Mouse (Mus musculus): ENCODE measurements around the gene Fan1. TPM values are rescaled to one million over a fixed set of nuclear protein-coding genes. Genes with fewer than 3 reads are reported as not detected.

Fan1 gene
- polyA plus RNA-seq, 1 experiment, result 0.04 TPM

- H3K4me1 ChIP-seq (ENCODE audit: control insufficient read depth), result peaks cover 16% of the 10 kb centered on the region
- peaks cover 46% of the 10 kb centered on the region for H3K36me3 ChIP-seq (ENCODE audit: control insufficient read depth)
- TF ChIP-seq TAL1 (IDR thresholded peaks at IDR 0.05; ENCODE audit: low read length) (no peak), GATA1 (IDR thresholded peaks at IDR 0.05; ENCODE audit: low read length) (no peak)
- H3K27me3 ChIP-seq (ENCODE audit: control insufficient read depth), result no peaks in the 10 kb centered on the region
- H3K4me3 ChIP-seq (replicated peaks), result no peak overlapping the region
- H3K9me3 ChIP-seq (ENCODE audit: control insufficient read depth, low read length), result no peaks in the 10 kb centered on the region
Observed at GRCm38 (mm10) chr7:64371940-64372878, 1.7 kb downstream of the Fan1 start.

GRCm38 (mm10) chr7:64369841-64370240 is 4.1 kb downstream of the Fan1 start:
- TF ChIP-seq TAL1 (IDR thresholded peaks at IDR 0.05; ENCODE audit: low read length), result no peak
- no peak for TF ChIP-seq GATA1 (IDR thresholded peaks at IDR 0.05; ENCODE audit: low read length)
- H3K27me3 ChIP-seq (ENCODE audit: control insufficient read depth), result no peaks in the 10 kb centered on the region
- peaks cover 16% of the 10 kb centered on the region for H3K4me1 ChIP-seq (ENCODE audit: control insufficient read depth)
- no peaks in the 10 kb centered on the region for H3K9me3 ChIP-seq (ENCODE audit: control insufficient read depth, low read length)
- peaks cover 40% of the 10 kb centered on the region for H3K36me3 ChIP-seq (ENCODE audit: control insufficient read depth)
- H3K4me3 ChIP-seq (replicated peaks), result no peak overlapping the region

- H3K36me3 ChIP-seq (ENCODE audit: control insufficient read depth), result peaks cover 72% of the 10 kb centered on the region
- TF ChIP-seq TAL1 (IDR thresholded peaks at IDR 0.05; ENCODE audit: low read length) (no peak), GATA1 (IDR thresholded peaks at IDR 0.05; ENCODE audit: low read length) (no peak)
Observed at GRCm38 (mm10) chr7:64365863-64366262, 8.0 kb downstream of the Fan1 start.

DNA sequence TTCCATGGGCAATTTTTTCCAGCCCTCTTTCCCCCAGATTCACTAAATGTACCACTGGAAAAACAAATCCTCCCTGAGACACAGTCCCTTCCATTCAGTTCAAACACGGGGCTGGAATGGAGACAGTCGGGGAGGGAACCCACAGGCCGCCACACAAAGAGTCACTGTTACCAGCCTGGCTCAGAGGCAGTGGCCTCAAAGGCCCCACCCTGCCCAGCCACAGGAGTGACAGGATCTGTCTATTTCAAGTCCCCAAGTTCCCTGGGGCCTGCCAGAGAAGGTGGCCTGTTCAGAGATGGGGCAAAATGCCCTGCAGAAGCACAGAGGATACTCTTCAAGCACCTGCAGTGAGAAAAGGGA is 13.3 kb downstream of the Fan1 start:
- peaks cover 67% of the 10 kb centered on the region for H3K36me3 ChIP-seq (ENCODE audit: control insufficient read depth)
- peaks cover 6% of the 10 kb centered on the region for H3K4me1 ChIP-seq (ENCODE audit: control insufficient read depth)
- no peaks in the 10 kb centered on the region for H3K9me3 ChIP-seq (ENCODE audit: control insufficient read depth, low read length)
- no peaks in the 10 kb centered on the region for H3K27me3 ChIP-seq (ENCODE audit: control insufficient read depth)
- TF ChIP-seq GATA1 (IDR thresholded peaks at IDR 0.05; ENCODE audit: low read length) (no peak), TAL1 (IDR thresholded peaks at IDR 0.05; ENCODE audit: low read length) (no peak)
- H3K4me3 ChIP-seq (replicated peaks), result no peak overlapping the region

More at GRCm38 (mm10) chr7:64365863-64366262, 8.0 kb downstream of the Fan1 start:
- H3K4me3 ChIP-seq (replicated peaks), result no peak overlapping the region
- H3K27me3 ChIP-seq (ENCODE audit: control insufficient read depth), result no peaks in the 10 kb centered on the region
- no peaks in the 10 kb centered on the region for H3K4me1 ChIP-seq (ENCODE audit: control insufficient read depth)
- no peaks in the 10 kb centered on the region for H3K9me3 ChIP-seq (ENCODE audit: control insufficient read depth, low read length)

- H3K27me3 ChIP-seq (ENCODE audit: control insufficient read depth), result no peaks in the 10 kb centered on the region
- peaks cover 6% of the 10 kb centered on the region for H3K4me1 ChIP-seq (ENCODE audit: control insufficient read depth)
- no peaks in the 10 kb centered on the region for H3K9me3 ChIP-seq (ENCODE audit: control insufficient read depth, low read length)
- peaks cover 64% of the 10 kb centered on the region for H3K36me3 ChIP-seq (ENCODE audit: control insufficient read depth)
- no peak overlapping the region for H3K4me3 ChIP-seq (replicated peaks)
- no peak for TF ChIP-seq GATA1 (IDR thresholded peaks at IDR 0.05; ENCODE audit: low read length)
- TF ChIP-seq TAL1 (IDR thresholded peaks at IDR 0.05; ENCODE audit: low read length), result no peak
Observed at GRCm38 (mm10) chr7:64359943-64360585, 13.8 kb downstream of the Fan1 start.

GRCm38 (mm10) chr7:64358666-64359065 is 15.2 kb downstream of the Fan1 start:
- no peak overlapping the region for H3K4me3 ChIP-seq (replicated peaks)
- H3K9me3 ChIP-seq (ENCODE audit: control insufficient read depth, low read length), result no peaks in the 10 kb centered on the region
- H3K4me1 ChIP-seq (ENCODE audit: control insufficient read depth), result peaks cover 6% of the 10 kb centered on the region
- no peaks in the 10 kb centered on the region for H3K27me3 ChIP-seq (ENCODE audit: control insufficient read depth)
- peaks cover 54% of the 10 kb centered on the region for H3K36me3 ChIP-seq (ENCODE audit: control insufficient read depth)
- TF ChIP-seq TAL1 (IDR thresholded peaks at IDR 0.05; ENCODE audit: low read length) (no peak), GATA1 (IDR thresholded peaks at IDR 0.05; ENCODE audit: low read length) (no peak)

GRCm38 (mm10) chr7:64357405-64357804 is 16.5 kb downstream of the Fan1 start:
- Histone ChIP-seq H3K4me1 (ENCODE audit: control insufficient read depth) (peaks cover 6% of the 10 kb centered on the region), H3K4me3 (replicated peaks) (no peak overlapping the region), H3K36me3 (ENCODE audit: control insufficient read depth) (peaks cover 54% of the 10 kb centered on the region), H3K27me3 (ENCODE audit: control insufficient read depth) (no peaks in the 10 kb centered on the region), H3K9me3 (ENCODE audit: control insufficient read depth, low read length) (no peaks in the 10 kb centered on the region)
- TF ChIP-seq TAL1 (IDR thresholded peaks at IDR 0.05; ENCODE audit: low read length) (no peak), GATA1 (IDR thresholded peaks at IDR 0.05; ENCODE audit: low read length) (no peak)

DNA sequence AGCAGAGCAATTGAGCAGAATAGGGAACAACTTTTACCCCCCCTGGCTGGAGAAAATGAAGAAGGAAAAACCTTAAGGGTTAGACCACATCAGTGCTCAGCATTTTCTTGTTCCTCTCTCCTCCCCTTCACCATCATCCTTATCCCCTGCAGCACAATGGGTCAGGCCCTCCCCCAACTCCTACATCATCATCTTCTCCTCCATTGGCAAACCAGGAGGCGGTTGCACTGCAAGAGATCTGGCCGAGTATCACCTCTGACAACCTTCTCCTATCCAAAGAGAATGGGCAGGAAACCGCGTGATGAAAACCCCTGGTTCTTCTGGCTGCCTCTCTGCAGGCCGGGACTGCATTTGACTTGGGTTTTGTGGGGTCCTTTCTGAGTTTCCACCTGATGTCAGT is 17.2 kb downstream of the Fan1 start:
- Histone ChIP-seq H3K4me3 (replicated peaks) (no peak overlapping the region), H3K4me1 (ENCODE audit: control insufficient read depth) (peaks cover 6% of the 10 kb centered on the region), H3K9me3 (ENCODE audit: control insufficient read depth, low read length) (no peaks in the 10 kb centered on the region), H3K27me3 (ENCODE audit: control insufficient read depth) (no peaks in the 10 kb centered on the region), H3K36me3 (ENCODE audit: control insufficient read depth) (peaks cover 50% of the 10 kb centered on the region)
- TF ChIP-seq TAL1 (IDR thresholded peaks at IDR 0.05; ENCODE audit: low read length) (no peak), GATA1 (IDR thresholded peaks at IDR 0.05; ENCODE audit: low read length) (no peak)

DNA sequence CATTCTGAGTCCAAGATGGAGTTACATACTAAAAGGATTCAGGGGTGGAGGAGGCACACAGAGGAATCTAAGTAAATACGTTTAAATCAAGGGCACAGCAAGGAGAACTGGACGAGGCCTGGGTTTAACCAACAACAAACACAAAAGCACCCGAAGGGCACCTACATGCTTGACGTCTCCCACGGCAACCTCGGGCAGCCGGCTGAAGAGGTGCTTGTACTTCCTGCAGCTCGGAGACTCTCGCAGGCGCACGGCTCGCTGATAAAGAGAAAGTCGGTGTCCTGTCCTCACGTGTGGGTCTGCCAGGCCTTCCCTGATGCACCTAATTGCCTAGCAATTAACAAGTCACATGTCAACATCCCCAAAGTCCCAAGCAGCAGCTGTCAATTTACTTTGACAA is 19.7 kb downstream of the Fan1 start:
- peaks cover 45% of the 10 kb centered on the region for H3K36me3 ChIP-seq (ENCODE audit: control insufficient read depth)
- no peaks in the 10 kb centered on the region for H3K9me3 ChIP-seq (ENCODE audit: control insufficient read depth, low read length)
- TF ChIP-seq GATA1 (IDR thresholded peaks at IDR 0.05; ENCODE audit: low read length) (no peak), TAL1 (IDR thresholded peaks at IDR 0.05; ENCODE audit: low read length) (no peak)
- H3K4me1 ChIP-seq (ENCODE audit: control insufficient read depth), result no peaks in the 10 kb centered on the region
- no peak overlapping the region for H3K4me3 ChIP-seq (replicated peaks)
- H3K27me3 ChIP-seq (ENCODE audit: control insufficient read depth), result no peaks in the 10 kb centered on the region

Data from erythroblast, embryonic 14.5 days (primary cell).